Mouse (Mus musculus): ENCODE data around the gene Asb9. TPM values are rescaled to one million over a fixed set of nuclear protein-coding genes. Genes with fewer than 3 reads are reported as not detected.

Asb9 gene
- polyA plus RNA-seq, 1 experiment from 2014 or later, result not detected

Other genes with a start within 250 kb of the Asb9 start
- gene Bmx, start 248.1 kb upstream of the Asb9 start, polyA plus RNA-seq (2015; fragmentation: Nextera tagmentation; extraction: Ambion mirVana), result 4.5 and 4.6 TPM in 2 replicates
- 6.2 and 8.9 TPM in 2 replicates for gene Pir, start 237.0 kb upstream of the Asb9 start, polyA plus RNA-seq (2015; fragmentation: Nextera tagmentation; extraction: Ambion mirVana)
- gene Vegfd, start 132.9 kb upstream of the Asb9 start, polyA plus RNA-seq (2015; fragmentation: Nextera tagmentation; extraction: Ambion mirVana), result 4.7 and 6.1 TPM in 2 replicates
- gene Piga, start 86.5 kb upstream of the Asb9 start, polyA plus RNA-seq (2015; fragmentation: Nextera tagmentation; extraction: Ambion mirVana), result 7.2 and 9.6 TPM in 2 replicates
- gene Asb11, start 69.3 kb upstream of the Asb9 start, polyA plus RNA-seq (2015; fragmentation: Nextera tagmentation; extraction: Ambion mirVana), result 48.1 and 63.3 TPM in 2 replicates

Measured in heart, embryonic 15.5 days (tissue).